Mouse (Mus musculus) E14TG2a.4 (cell line): Measurements from ENCODE around the gene Mfsd9.

ENCODE experiments used
- H3K27me3 ChIP-seq: 2 replicates; pipeline ENCODE4 v1.6.1; 2014; ENCODE audit warnings: low read length, control low read depth; ENCODE audit not compliant: insufficient read depth
- H3K36me3 ChIP-seq: 2 replicates; pipeline ENCODE4 v1.6.1; 2014; ENCODE audit warnings: low read length, control low read depth; ENCODE audit not compliant: insufficient read depth
- H3K4me1 ChIP-seq: replicated peaks from 2 replicates; pipeline ENCODE4 v1.6.1; 2014; ENCODE audit warnings: low read depth, low read length, control low read depth
- H3K4me3 ChIP-seq: replicated peaks from 2 replicates; pipeline ENCODE4 v1.5.1; 2014; ENCODE audit warnings: mild to moderate bottlenecking, low read length
- H3K9me3 ChIP-seq: 2 replicates; pipeline ENCODE4 v1.6.1; 2014; ENCODE audit warnings: low read length, control low read depth
- CTCF ChIP-seq: conservative IDR thresholded peaks from 2 replicates; pipeline ENCODE4 v1.5.1; 2014; ENCODE audit warnings: low read length
- NANOG ChIP-seq: IDR thresholded peaks from 2 replicates; pipeline ENCODE4 v1.6.1; 2014; ENCODE audit warnings: borderline replicate concordance, low read length, mixed read lengths
- POU5F1 ChIP-seq: IDR thresholded peaks from 2 replicates; pipeline ENCODE4 v1.6.1; 2014; ENCODE audit warnings: low read length, borderline replicate concordance

The Mfsd9 gene

DNA sequence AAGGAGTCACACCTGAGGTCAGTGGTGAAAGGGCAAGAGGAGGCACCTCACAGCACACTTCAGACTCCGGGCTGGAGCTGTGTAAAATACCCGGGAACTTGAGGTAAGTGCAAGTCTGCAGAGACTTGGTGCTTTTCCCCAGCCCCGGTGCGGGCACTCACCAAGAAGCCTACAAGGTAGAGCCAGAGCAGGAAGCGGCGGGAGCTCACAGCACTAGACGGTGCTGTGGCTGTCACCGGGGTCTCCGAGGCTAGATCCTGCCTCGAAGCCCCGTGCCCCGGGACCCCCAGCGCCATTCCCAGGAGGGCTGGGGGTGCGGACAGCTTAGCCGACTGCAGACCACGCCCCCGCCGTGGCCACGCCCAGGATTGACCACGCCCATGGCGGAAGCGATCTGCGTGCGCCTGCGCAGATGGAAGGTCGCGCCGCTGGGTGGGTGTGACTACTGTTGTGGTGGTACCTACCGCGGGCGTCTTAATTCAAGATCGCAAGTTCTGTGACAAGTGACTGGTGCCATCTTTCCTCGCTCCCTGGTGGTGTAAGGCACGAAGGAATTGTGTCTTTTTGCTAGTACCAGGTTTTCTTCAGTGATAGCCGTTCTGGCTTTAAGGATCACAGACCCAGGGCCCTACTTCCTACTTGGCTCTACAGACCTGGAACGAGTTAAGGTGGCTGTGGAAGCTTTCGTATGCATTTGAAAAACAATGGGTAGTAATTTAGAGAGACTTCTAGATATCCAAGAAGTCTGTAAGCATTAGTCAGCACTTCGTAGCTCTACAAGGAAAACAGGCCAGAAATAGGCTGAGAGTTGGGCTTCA is at the start of gene Mfsd9:
Gene Mfsd9 (minus strand): TSS at position 364 of the 818 bp plus-strand sequence.
- Histone ChIP-seq H3K9me3 (no peaks in the 10 kb centered on the region), H3K4me1 (peaks cover 6% of the 10 kb centered on the region; the same call in 1 of the 2 replicates), H3K36me3 (no peaks in the 10 kb centered on the region), H3K4me3 (peak within 1 kb of the TSS; percentile 85), H3K27me3 (0 out of 2 replicates have a peak, but pooled peaks cover 11% of the 10 kb centered on the region)
- no peak for TF ChIP-seq POU5F1
- no peak for TF ChIP-seq NANOG
- TF ChIP-seq CTCF, result no peak

DNA sequence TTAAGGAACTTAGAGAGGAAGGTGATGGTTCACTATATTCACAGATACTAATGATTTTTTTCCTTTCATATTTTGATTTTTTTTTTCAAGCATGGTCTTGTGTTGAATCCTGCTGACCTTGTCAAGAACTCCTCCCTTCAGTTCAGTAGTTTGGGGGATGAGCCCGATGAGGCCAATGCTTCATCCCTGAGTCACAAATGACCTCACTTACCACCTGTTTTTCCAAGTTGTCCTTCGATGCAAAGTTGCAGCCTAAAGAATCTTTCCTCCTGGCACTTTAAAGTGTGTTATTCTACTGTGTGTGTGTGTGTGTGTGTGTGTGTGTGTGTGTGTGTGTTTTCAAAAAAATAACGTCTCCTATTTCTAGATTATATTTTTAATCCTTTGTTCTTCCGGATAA is 45.0 kb upstream of the Mfsd9 start:
- Histone ChIP-seq H3K4me3 (no peak overlapping the region), H3K9me3 (no peaks in the 10 kb centered on the region), H3K4me1 (no peaks in the 10 kb centered on the region), H3K36me3 (no peaks in the 10 kb centered on the region), H3K27me3 (no peaks in the 10 kb centered on the region)
- TF ChIP-seq CTCF (no peak), NANOG (no peak), POU5F1 (no peak)

DNA sequence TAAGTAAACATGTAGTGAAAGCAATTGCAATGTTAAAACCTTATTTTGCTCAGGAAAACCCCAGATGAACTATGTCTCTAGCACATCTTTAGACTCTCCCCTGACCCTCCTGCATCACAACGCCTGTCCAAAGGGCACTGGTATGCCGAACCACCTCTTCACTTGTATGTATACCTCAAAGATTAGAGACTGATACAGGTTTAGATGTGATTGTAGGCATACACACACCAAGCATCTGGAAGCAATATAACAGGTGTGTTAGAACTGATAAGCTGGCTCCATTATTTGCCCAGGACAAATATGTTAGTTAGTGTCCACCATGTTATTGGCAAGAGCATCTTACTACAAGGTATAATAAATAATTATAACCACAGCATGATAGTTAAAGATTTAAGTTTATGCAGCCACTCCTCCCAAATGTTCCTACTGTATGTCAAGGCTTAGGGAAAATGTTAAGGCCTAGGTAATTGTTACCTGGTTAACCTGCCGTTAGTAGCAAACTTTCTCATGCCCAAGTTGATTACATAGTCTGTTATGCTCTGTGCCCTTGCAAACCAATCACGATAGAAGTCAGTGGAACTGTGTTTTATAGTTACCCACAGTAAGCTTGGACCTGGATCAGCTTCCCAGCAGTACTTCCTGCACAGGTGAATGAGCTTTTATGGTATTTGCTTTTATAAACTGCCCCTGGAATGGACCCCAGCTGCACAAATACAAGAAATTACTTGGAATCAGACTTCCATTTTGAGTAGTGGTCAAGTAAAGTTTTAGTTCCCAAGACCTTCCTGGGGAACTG is 40.4 kb upstream of the Mfsd9 start:
- no peak overlapping the region for H3K4me3 ChIP-seq
- H3K9me3 ChIP-seq, result no peaks in the 10 kb centered on the region
- no peak for TF ChIP-seq POU5F1
- TF ChIP-seq CTCF, result no peak
- no peaks in the 10 kb centered on the region for H3K36me3 ChIP-seq
- no peaks in the 10 kb centered on the region for H3K27me3 ChIP-seq
- no peaks in the 10 kb centered on the region for H3K4me1 ChIP-seq

DNA sequence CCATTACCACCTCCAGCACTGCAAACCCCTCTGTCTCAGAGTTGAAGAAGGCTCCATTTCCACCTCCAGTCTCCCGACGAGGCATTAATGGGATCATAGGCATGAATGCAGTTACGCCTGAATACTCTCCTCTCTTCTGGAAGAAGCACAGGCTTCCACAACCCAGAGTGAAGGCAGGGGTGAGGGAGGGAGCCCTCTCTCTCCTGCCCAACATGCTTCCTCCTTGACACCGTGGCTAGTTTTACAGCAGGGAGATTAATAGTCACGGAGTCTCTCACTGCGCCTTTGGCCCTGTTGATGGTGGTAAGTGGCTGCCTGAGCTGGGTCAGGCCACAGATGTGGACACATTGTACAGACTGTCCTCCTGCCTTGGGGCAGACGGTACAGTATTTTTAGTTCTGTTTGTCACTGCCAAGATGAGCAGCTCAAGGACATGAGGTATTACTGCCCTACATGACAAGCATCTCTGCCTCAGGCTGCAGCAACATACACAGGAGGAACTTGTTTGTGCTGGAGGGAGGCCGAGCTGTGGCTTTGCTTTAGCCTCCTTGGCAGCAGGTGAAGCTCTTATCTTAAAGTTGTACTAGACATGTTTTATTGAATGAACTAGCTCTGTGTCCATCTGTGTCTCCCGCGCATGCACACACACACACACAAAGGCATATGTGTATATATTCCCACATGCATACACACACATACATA is 38.9 kb upstream of the Mfsd9 start:
- no peaks in the 10 kb centered on the region for H3K4me1 ChIP-seq

DNA sequence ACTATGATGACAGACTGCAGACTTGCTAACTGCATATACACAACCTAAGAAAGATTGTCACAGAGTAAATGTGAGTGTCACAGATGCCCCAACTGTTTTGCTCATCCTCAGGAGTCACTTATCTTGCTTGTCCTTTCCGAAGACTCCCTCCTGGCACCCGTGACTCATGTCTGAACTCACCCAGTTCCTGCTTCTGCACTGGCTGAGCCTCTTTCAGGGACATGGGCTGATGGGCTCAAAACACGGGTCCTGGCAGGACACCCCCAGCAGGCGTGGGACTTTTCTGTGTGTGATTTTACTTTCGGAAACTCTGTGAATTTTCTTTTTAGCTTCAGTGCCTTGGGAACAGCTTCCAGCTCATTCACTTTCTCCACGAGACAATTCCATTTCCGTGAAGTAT is 35.3 kb upstream of the Mfsd9 start:
- no peaks in the 10 kb centered on the region for H3K27me3 ChIP-seq
- H3K4me1 ChIP-seq, result 0 out of 2 replicates have a peak, but pooled peaks cover 2% of the 10 kb centered on the region
- no peak overlapping the region for H3K4me3 ChIP-seq
- H3K9me3 ChIP-seq, result no peaks in the 10 kb centered on the region
- no peak for TF ChIP-seq POU5F1
- no peak for TF ChIP-seq NANOG
- no peak for TF ChIP-seq CTCF
- no peaks in the 10 kb centered on the region for H3K36me3 ChIP-seq

More for the DNA sequence above, 38.9 kb upstream of the Mfsd9 start:
- no peaks in the 10 kb centered on the region for H3K27me3 ChIP-seq
- TF ChIP-seq NANOG, result no peak
- no peak for TF ChIP-seq CTCF
- TF ChIP-seq POU5F1, result no peak
- H3K4me3 ChIP-seq, result no peak overlapping the region
- no peaks in the 10 kb centered on the region for H3K9me3 ChIP-seq
- no peaks in the 10 kb centered on the region for H3K36me3 ChIP-seq

DNA sequence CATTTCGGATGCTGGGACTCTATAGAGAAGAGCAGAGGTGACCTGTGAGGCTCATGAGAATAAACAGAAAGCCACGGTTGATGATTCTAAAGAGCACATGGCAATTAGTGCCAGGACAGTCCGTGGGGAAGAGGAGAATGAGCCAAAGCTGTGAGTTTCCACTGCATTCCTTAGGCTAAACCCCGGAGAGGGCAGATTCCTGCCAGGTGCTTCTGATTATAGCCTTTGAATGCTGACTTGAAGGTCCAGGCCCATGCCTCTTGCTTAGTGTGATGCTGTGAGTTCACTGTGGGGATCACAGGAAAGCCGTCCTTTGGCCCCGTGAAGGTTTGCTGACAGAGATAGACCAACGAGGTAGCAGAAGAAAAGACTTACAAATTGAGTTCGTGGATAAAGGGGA is 34.4 kb upstream of the Mfsd9 start:
- Histone ChIP-seq H3K9me3 (no peaks in the 10 kb centered on the region), H3K36me3 (no peaks in the 10 kb centered on the region), H3K4me3 (no peak overlapping the region), H3K4me1 (0 out of 2 replicates have a peak, but pooled peaks cover 2% of the 10 kb centered on the region), H3K27me3 (no peaks in the 10 kb centered on the region)
- TF ChIP-seq NANOG (no peak), CTCF (no peak), POU5F1 (no peak)

DNA sequence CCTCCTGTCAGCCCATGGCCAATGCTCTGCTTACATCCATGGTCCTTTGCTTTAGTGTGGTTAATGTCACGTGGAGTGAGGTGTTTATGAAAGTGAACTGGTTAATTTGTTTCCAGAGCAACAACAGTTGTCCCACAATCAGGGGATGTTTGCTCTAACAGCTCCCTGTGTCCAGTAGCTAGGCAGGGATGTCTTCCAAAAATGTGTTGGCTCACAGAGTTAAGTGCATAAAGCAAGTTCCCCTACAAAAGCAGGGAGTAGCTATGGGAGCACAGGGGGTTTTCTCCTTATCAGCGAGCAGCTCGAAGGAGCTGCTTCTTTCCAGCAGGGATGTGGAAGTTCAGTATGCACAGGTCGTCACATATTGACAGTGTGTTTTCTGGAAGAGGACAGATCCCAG is 34.0 kb upstream of the Mfsd9 start:
- no peaks in the 10 kb centered on the region for H3K36me3 ChIP-seq
- no peaks in the 10 kb centered on the region for H3K27me3 ChIP-seq
- H3K4me3 ChIP-seq, result no peak overlapping the region
- no peaks in the 10 kb centered on the region for H3K9me3 ChIP-seq
- TF ChIP-seq NANOG (no peak), CTCF (no peak), POU5F1 (no peak)
- H3K4me1 ChIP-seq, result 0 out of 2 replicates have a peak, but pooled peaks cover 2% of the 10 kb centered on the region
